ENCODE assay signal across 9 mouse cellular contexts in the genomic region with DNA sequence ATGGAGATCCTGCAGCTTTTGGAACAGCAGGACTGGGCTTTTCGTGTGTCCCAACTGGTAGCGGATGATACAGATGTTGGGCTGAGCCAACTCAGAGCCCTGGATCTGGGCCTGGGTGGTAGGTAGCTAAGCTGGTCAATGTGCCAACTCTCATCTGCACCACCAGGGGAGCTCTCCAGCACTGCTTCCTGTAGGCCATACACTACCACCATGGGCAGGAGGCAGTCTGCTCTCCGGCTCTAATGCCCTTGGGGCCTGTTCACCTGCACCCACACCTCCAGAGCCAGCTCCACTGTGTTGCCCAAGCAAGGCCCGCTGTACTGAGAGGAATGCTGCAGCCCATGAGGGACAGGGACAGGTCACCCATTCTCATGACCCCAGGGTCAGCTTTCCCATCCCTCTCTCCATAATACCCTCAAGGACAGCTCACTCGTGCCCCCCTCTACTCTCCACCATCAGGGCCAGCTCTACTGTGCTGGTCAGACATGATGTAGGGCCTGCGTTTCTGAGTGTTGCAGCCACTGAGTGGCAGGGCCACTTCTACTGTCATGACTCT. TPM values are rescaled to one million over a fixed set of nuclear protein-coding genes. Genes with fewer than 3 reads are reported as not detected.
DNase-seq lines count a peak whose midpoint lies in the region; ATAC-seq and TF ChIP-seq lines count a peak whose summit lies in the region.
"Had no signal": no experiment of that assay in that cellular context is flagged by ENCODE, and none has a peak within 500 bp of the region (broad histone marks: within the 10 kb centered on the region; RNA-seq: fewer than 3 reads in every experiment).

No protein-coding gene starts in this region.

- WGBS in heart, postnatal 0 days = 88% methylated on average over 6 of the region's 6 CpGs
- 87% methylated on average over 6 of the region's 6 CpGs for WGBS in heart, embryonic 10.5 days
- WGBS in spleen, adult 2 months = 86% methylated on average over 6 of the region's 6 CpGs
- WGBS in liver, embryonic 14.5 days (ENCODE audit: insufficient replicate concordance) = 78% methylated on average over 6 of the region's 6 CpGs
- WGBS in heart, embryonic 11.5 days (ENCODE audit: insufficient replicate concordance) = 86% methylated on average over 6 of the region's 6 CpGs

- no peak overlapping the region for H3K27ac ChIP-seq in heart, postnatal 0 days (ENCODE audit: low read depth)
- no peak overlapping the region for H3K27ac ChIP-seq in heart, embryonic 10.5 days
- H3K27ac ChIP-seq in spleen, adult 2 months (ENCODE audit: insufficient read depth, low read length) = no peak overlapping the region
- no peak overlapping the region for H3K27ac ChIP-seq in liver, embryonic 14.5 days
- no peak overlapping the region for H3K27ac ChIP-seq in heart, embryonic 11.5 days (ENCODE audit: low read depth, low read length)
- H3K27ac ChIP-seq: neural tube, embryonic 12.5 days had no signal

- no peak for DNase-seq in heart, postnatal 0 days (ENCODE audit: low spot score)
- DNase-seq in heart, embryonic 10.5 days (ENCODE audit: low spot score) = no peak
- peak in 1 of 2 experiments; percentile 14 for DNase-seq in spleen, adult 2 months (ENCODE audit: low read depth in 1 of 2, low spot score in 2 of 2)
- no peak for DNase-seq in spleen, postnatal 36 days (ENCODE audit: low spot score in 2 of 2)
- no peak for DNase-seq in liver, embryonic 14.5 days (ENCODE audit: low read depth in 3 of 3, low spot score in 3 of 3)
- peak; percentile 8 to 30 for DNase-seq in thymus, postnatal 36 days
- no peak for DNase-seq in frontal cortex, postnatal 14 days (ENCODE audit: low spot score in 2 of 2)

- no peak for TF ChIP-seq EP300 in heart, postnatal 0 days (IDR thresholded peaks at IDR 0.05; ENCODE audit: low read depth)
- no peak for TF ChIP-seq EP300 in liver, embryonic 14.5 days (IDR thresholded peaks at IDR 0.05; ENCODE audit: low read depth)

- H3K4me1 ChIP-seq in heart, postnatal 0 days (ENCODE audit: control insufficient read depth, insufficient read depth) = peaks cover 2% of the 10 kb centered on the region; the same call in 1 of the 2 replicates
- H3K4me1 ChIP-seq in heart, embryonic 10.5 days = peaks cover 2% of the 10 kb centered on the region; the same call in 1 of the 2 replicates
- no peaks in the 10 kb centered on the region for H3K4me1 ChIP-seq in spleen, adult 2 months (ENCODE audit: control insufficient read depth, insufficient read depth, insufficient read length)
- no peaks in the 10 kb centered on the region for H3K4me1 ChIP-seq in liver, embryonic 14.5 days (replicated peaks; ENCODE audit: control insufficient read depth in 2 of 2, insufficient read depth in 2 of 2, low read length in 1 of 2)
- no peaks in the 10 kb centered on the region for H3K4me1 ChIP-seq in heart, embryonic 11.5 days (ENCODE audit: control insufficient read depth, insufficient read depth, low read length)
- H3K4me1 ChIP-seq: neural tube, embryonic 12.5 days had no signal

- no peak for ATAC-seq in heart, postnatal 0 days (ENCODE audit: insufficient read depth, low read depth)
- ATAC-seq in liver, embryonic 14.5 days (ENCODE audit: insufficient read depth) = no peak
- ATAC-seq in heart, embryonic 11.5 days (replicated peaks; ENCODE audit: insufficient number of reproducible peaks, low FRiP score, low TSS enrichment) = no peak

- H3K9me3 ChIP-seq in heart, postnatal 0 days (replicated peaks; ENCODE audit: control insufficient read depth, low read length) = no peaks in the 10 kb centered on the region
- H3K9me3 ChIP-seq in heart, embryonic 10.5 days = no peaks in the 10 kb centered on the region
- H3K9me3 ChIP-seq in liver, embryonic 14.5 days (ENCODE audit: control insufficient read depth, low read length) = no peaks in the 10 kb centered on the region
- H3K9me3 ChIP-seq in heart, embryonic 11.5 days (replicated peaks; ENCODE audit: control insufficient read depth, low read length) = no peaks in the 10 kb centered on the region
- H3K9me3 ChIP-seq: neural tube, embryonic 12.5 days had no signal

- peak; percentile 29 for TF ChIP-seq CTCF in heart, postnatal 0 days (IDR thresholded peaks at IDR 0.05; ENCODE audit: low read depth)
- peak; percentile 34; the same call in 1 of the 2 replicates for TF ChIP-seq CTCF in spleen, adult 2 months (IDR thresholded peaks at IDR 0.05; ENCODE audit: extremely low read depth, insufficient read depth, insufficient read length, insufficient replicate concordance)
- TF ChIP-seq CTCF in liver, embryonic 14.5 days (IDR thresholded peaks at IDR 0.05; ENCODE audit: low read depth) = peak; percentile 59

- H3K27me3 ChIP-seq in heart, postnatal 0 days (ENCODE audit: control insufficient read depth, insufficient read depth, low read length) = no peaks in the 10 kb centered on the region
- H3K27me3 ChIP-seq in heart, embryonic 10.5 days (ENCODE audit: insufficient read depth, poor library complexity, severe bottlenecking) = no peaks in the 10 kb centered on the region
- no peaks in the 10 kb centered on the region for H3K27me3 ChIP-seq in spleen, adult 2 months (ENCODE audit: control insufficient read depth, insufficient read depth, low read length)
- H3K27me3 ChIP-seq in liver, embryonic 14.5 days (ENCODE audit: control insufficient read depth, insufficient read depth, low read length) = no peaks in the 10 kb centered on the region
- no peaks in the 10 kb centered on the region for H3K27me3 ChIP-seq in heart, embryonic 11.5 days (ENCODE audit: control insufficient read depth, insufficient read depth, low read length)
- H3K27me3 ChIP-seq: neural tube, embryonic 12.5 days had no signal

- H3K9ac ChIP-seq in heart, postnatal 0 days (replicated peaks; ENCODE audit: low read depth, low read length) = no peak overlapping the region
- no peak overlapping the region for H3K9ac ChIP-seq in liver, embryonic 14.5 days (replicated peaks)
- H3K9ac ChIP-seq in heart, embryonic 11.5 days (ENCODE audit: low read depth, low read length) = no peak overlapping the region
- H3K9ac ChIP-seq: neural tube, embryonic 12.5 days had no signal

- H3K4me2 ChIP-seq in heart, postnatal 0 days (ENCODE audit: low read depth, low read length) = no peak overlapping the region
- H3K4me2 ChIP-seq in liver, embryonic 14.5 days (ENCODE audit: low read depth) = no peak overlapping the region
- no peak overlapping the region for H3K4me2 ChIP-seq in heart, embryonic 11.5 days
- H3K4me2 ChIP-seq: neural tube, embryonic 12.5 days had no signal

- TF ChIP-seq POLR2A in spleen, adult 2 months (IDR thresholded peaks at IDR 0.05; ENCODE audit: low read depth, low read length) = no peak

- peaks cover 43% of the 10 kb centered on the region for H3K36me3 ChIP-seq in heart, postnatal 0 days (replicated peaks; ENCODE audit: control insufficient read depth, insufficient read depth, low read length)
- peaks cover 62% of the 10 kb centered on the region for H3K36me3 ChIP-seq in heart, embryonic 10.5 days
- H3K36me3 ChIP-seq in spleen, adult 2 months (ENCODE audit: control insufficient read depth, insufficient read depth, low read length) = peaks cover 9% of the 10 kb centered on the region
- H3K36me3 ChIP-seq in liver, embryonic 14.5 days (replicated peaks; ENCODE audit: control insufficient read depth, insufficient read depth, low read depth) = peaks cover 5% of the 10 kb centered on the region
- H3K36me3 ChIP-seq in heart, embryonic 11.5 days (ENCODE audit: control insufficient read depth, insufficient read depth, low read length) = peaks cover 10% of the 10 kb centered on the region

- no peak overlapping the region for H3K4me3 ChIP-seq in heart, postnatal 0 days (ENCODE audit: low read depth, low read length)
- H3K4me3 ChIP-seq in heart, embryonic 10.5 days = no peak overlapping the region
- no peak overlapping the region for H3K4me3 ChIP-seq in spleen, adult 2 months (ENCODE audit: extremely low read depth, insufficient read depth, insufficient read length)
- no peak overlapping the region for H3K4me3 ChIP-seq in liver, embryonic 14.5 days (ENCODE audit: insufficient read depth in 1 of 2, low read depth in 2 of 2, low read length in 2 of 2)
- H3K4me3 ChIP-seq in heart, embryonic 11.5 days (ENCODE audit: low read depth, low read length) = no peak overlapping the region
- H3K4me3 ChIP-seq: neural tube, embryonic 12.5 days had no signal

RNA-seq across cellular contexts. Expression of a gene that starts 7.0 kb away (rescaled TPM):
- total RNA-seq in heart, postnatal 0 days (2014; rRNA removed; ENCODE audit: low replicate concordance) = 62.4 and 68.5 TPM in 2 replicates
- 69.8 and 73.0 TPM in 2 replicates for polyA plus RNA-seq in heart, postnatal 0 days (2015; fragmentation: Nextera tagmentation; extraction: Ambion mirVana)
- 83.2 and 84.9 TPM in 2 replicates for polyA plus RNA-seq in heart, embryonic 10.5 days (2016; fragmentation: Nextera tagmentation; extraction: Ambion mirVana)
- polyA plus RNA-seq in spleen, adult 2 months (2012; rRNA removed) = 7.2 and 7.9 TPM in 2 replicates
- polyA plus RNA-seq in liver, embryonic 14.5 days (2012; rRNA removed) = 4.7 and 7.1 TPM in 2 replicates
- 21.3 and 22.8 TPM in 2 replicates for polyA plus RNA-seq in liver, embryonic 14.5 days (2014; fragmentation: Nextera tagmentation; extraction: Ambion mirVana)
- 75.2 and 93.8 TPM in 2 replicates for polyA plus RNA-seq in heart, embryonic 11.5 days (2014; fragmentation: Nextera tagmentation; extraction: Ambion mirVana)

RNA-seq across cellular contexts. Expression of a gene that starts 59.3 kb away (rescaled TPM):
- total RNA-seq in heart, postnatal 0 days (2014; rRNA removed; ENCODE audit: low replicate concordance) = 18.0 and 20.3 TPM in 2 replicates
- polyA plus RNA-seq in heart, postnatal 0 days (2015; fragmentation: Nextera tagmentation; extraction: Ambion mirVana) = 9.9 and 10.4 TPM in 2 replicates
- 15.9 and 18.1 TPM in 2 replicates for polyA plus RNA-seq in heart, embryonic 10.5 days (2016; fragmentation: Nextera tagmentation; extraction: Ambion mirVana)
- polyA plus RNA-seq in spleen, adult 2 months (2012; rRNA removed) = 6.6 and 6.9 TPM in 2 replicates
- 3.1 and 3.3 TPM in 2 replicates for polyA plus RNA-seq in liver, embryonic 14.5 days (2012; rRNA removed)
- polyA plus RNA-seq in liver, embryonic 14.5 days (2014; fragmentation: Nextera tagmentation; extraction: Ambion mirVana) = 4.3 and 5.5 TPM in 2 replicates
- 15.1 and 17.2 TPM in 2 replicates for polyA plus RNA-seq in heart, embryonic 11.5 days (2014; fragmentation: Nextera tagmentation; extraction: Ambion mirVana)

Comparison
In these comparisons a context has a peak if more than half of its experiments do, and no peak if none do; other contexts are left out.
1. DNase-seq: peak in thymus, postnatal 36 days (2 of 2); none in heart, postnatal 0 days (single experiment), heart, embryonic 10.5 days (single experiment), spleen, postnatal 36 days (0 of 2), liver, embryonic 14.5 days (0 of 3) and frontal cortex, postnatal 14 days (0 of 2).
2. Peak in every context shown above with its lines, with median percentiles within 50 percentile points of each other: CTCF ChIP-seq.